Mouse (Mus musculus): ENCODE measurements around the gene Cnn2.

- TF ChIP-seq CTCF (IDR thresholded peaks at IDR 0.05; ENCODE audit: low read depth), result no peak
- no peak for TF ChIP-seq EP300 (IDR thresholded peaks at IDR 0.05; ENCODE audit: low read depth)
Measured at GRCm38 (mm10) chr10:79940749-79941148, 47.6 kb upstream of the Cnn2 start.
